Mouse (Mus musculus) intestine, embryonic 16.5 days (tissue): ENCODE results near the gene Exoc3l. TPM values are rescaled to one million over a fixed set of nuclear protein-coding genes. Genes with fewer than 3 reads are reported as not detected.

Experiments
- ATAC-seq: fragments of 200-750 bp; cut with Nextera tagmentation; 2 replicates; pipeline ENCODE4 v1.8.0; 2017; ENCODE audit warnings: moderate TSS enrichment, moderate library complexity
- H3K27ac ChIP-seq: fragments of 300-500 bp; sonication (generic); 2 replicates; pipeline ENCODE4 v1.5.1; 2014; ENCODE audit warnings: mild to moderate bottlenecking, low read length
- H3K27me3 ChIP-seq: fragments of 300-500 bp; sonication (generic); replicated peaks from 2 replicates; pipeline ENCODE4 v1.6.1; 2014; ENCODE audit warnings: low read length, control low read depth, mixed read lengths; ENCODE audit not compliant: control insufficient read depth, insufficient read depth
- H3K36me3 ChIP-seq: fragments of 300-500 bp; sonication (generic); 2 replicates; pipeline ENCODE4 v1.6.1; 2014; ENCODE audit warnings: low read length, control low read depth; ENCODE audit not compliant: control insufficient read depth, insufficient read depth
- H3K4me1 ChIP-seq: fragments of 300-500 bp; sonication (generic); 2 replicates; pipeline ENCODE4 v1.6.1; 2014; ENCODE audit warnings: low read length, control low read depth, mixed read lengths; ENCODE audit not compliant: control insufficient read depth, insufficient read depth
- H3K4me2 ChIP-seq: fragments of 300-500 bp; sonication (generic); 2 replicates; pipeline ENCODE4 v1.6.1; 2014; ENCODE audit warnings: low read depth, low read length, control low read depth
- H3K4me3 ChIP-seq: fragments of 300-500 bp; sonication (generic); 2 replicates; pipeline ENCODE4 v1.5.1; 2014; ENCODE audit warnings: mild to moderate bottlenecking, low read length
- H3K9ac ChIP-seq: fragments of 300-500 bp; sonication (generic); 2 replicates; pipeline ENCODE4 v1.6.1; 2014; ENCODE audit warnings: low read depth, low read length
- H3K9me3 ChIP-seq: fragments of 300-500 bp; sonication (generic); 2 replicates; pipeline ENCODE4 v1.6.1; 2016; ENCODE audit warnings: low read length, control low read depth; ENCODE audit not compliant: control insufficient read depth
- WGBS: fragments of 180-500 bp; shearing (Covaris S2); extraction: QIAGEN DNeasy Blood & Tissue Kit; methylation state at CpG from one replicate; pipeline ENCODE4 v1.1.7; 2014; 5-methylcytosine and 5-hydroxymethylcytosine counted together
- polyA plus RNA-seq: library from polyadenylated mRNA; unstranded; fragments of >200 nt; fragmentation: Nextera tagmentation; extraction: Ambion mirVana; gene quantifications from 2 replicates; pipeline ENCODE4 v1.2.1, GENCODE M21; 2015

Exoc3l gene
- polyA plus RNA-seq, 1 experiment from 2014 or later: 7.4 TPM

GRCm38 (mm10) chr8:105264024-105264982, 31.6 kb downstream of the Exoc3l start, which contains the start of the genes Tradd and Fbxl8:
Tradd (minus strand) TSS chr8:105264609.
Fbxl8 (plus strand) TSS chr8:105264648.
- Histone ChIP-seq H3K4me2 (peak within 1 kb of the TSS; percentile 92), H3K4me1 (peaks cover 33% of the 10 kb centered on the region), H3K4me3 (peak within 1 kb of the TSS; percentile 71), H3K27ac (peak within 1 kb of the TSS; percentile 55), H3K9me3 (no peaks in the 10 kb centered on the region), H3K9ac (peak within 1 kb of the TSS; percentile 74), H3K36me3 (no peaks in the 10 kb centered on the region; the same call in 1 of the 2 replicates), H3K27me3 (peaks cover 33% of the 10 kb centered on the region)
- WGBS: 1% methylated on average over 53 of the region's 54 CpGs
- peak; percentile 85 for ATAC-seq

GRCm38 (mm10) chr8:105263244-105263912, 32.5 kb downstream of the Exoc3l start:
- H3K27ac ChIP-seq: no peak overlapping the region
- peaks cover 33% of the 10 kb centered on the region for H3K27me3 ChIP-seq
- H3K9ac ChIP-seq: 0 out of 2 replicates have a peak overlapping the region, but pooled peaks have one; percentile 74
- no peak for ATAC-seq
- H3K4me2 ChIP-seq: peak overlapping the region; percentile 92; the same call in 1 of the 2 replicates
- H3K4me3 ChIP-seq: peak overlapping the region; percentile 71
- no peaks in the 10 kb centered on the region for H3K9me3 ChIP-seq
- peaks cover 30% of the 10 kb centered on the region for H3K4me1 ChIP-seq
- H3K36me3 ChIP-seq: no peaks in the 10 kb centered on the region; the same call in 1 of the 2 replicates
- WGBS: 39% methylated on average over 16 of the region's 16 CpGs

GRCm38 (mm10) chr8:105261326-105261980, 34.4 kb downstream of the Exoc3l start:
- ATAC-seq: no peak
- Histone ChIP-seq H3K4me2 (no peak overlapping the region), H3K4me3 (no peak overlapping the region), H3K36me3 (no peaks in the 10 kb centered on the region; the same call in 1 of the 2 replicates), H3K9ac (no peak overlapping the region), H3K4me1 (peaks cover 28% of the 10 kb centered on the region), H3K9me3 (no peaks in the 10 kb centered on the region), H3K27me3 (peaks cover 14% of the 10 kb centered on the region), H3K27ac (no peak overlapping the region)
- whole genome bisulfite sequencing: 86% methylated on average over 12 of the region's 12 CpGs

- no peak overlapping the region for H3K27ac ChIP-seq
- H3K4me1 ChIP-seq: peaks cover 28% of the 10 kb centered on the region
- H3K9ac ChIP-seq: no peak overlapping the region
- no peak overlapping the region for H3K4me3 ChIP-seq
- ATAC-seq: no peak
- peaks cover 12% of the 10 kb centered on the region for H3K27me3 ChIP-seq
- no peaks in the 10 kb centered on the region for H3K9me3 ChIP-seq
- no peak overlapping the region for H3K4me2 ChIP-seq
- WGBS: 74% methylated on average over 7 of the region's 7 CpGs
- no peaks in the 10 kb centered on the region; the same call in 1 of the 2 replicates for H3K36me3 ChIP-seq
These were observed 35.4 kb downstream of the Exoc3l start for GRCm38 (mm10) chr8:105260371-105261099.

GRCm38 (mm10) chr8:105259721-105260320, 36.1 kb downstream of the Exoc3l start:
- peak; percentile 36; the same call in 1 of the 2 replicates for ATAC-seq
- no peak overlapping the region for H3K27ac ChIP-seq
- peak overlapping the region; percentile 77 for H3K4me2 ChIP-seq
- H3K4me3 ChIP-seq: peak overlapping the region; percentile 45
- H3K9ac ChIP-seq: peak overlapping the region; percentile 53
- H3K4me1 ChIP-seq: peaks cover 30% of the 10 kb centered on the region
- H3K27me3 ChIP-seq: peaks cover 12% of the 10 kb centered on the region
- no peaks in the 10 kb centered on the region for H3K9me3 ChIP-seq
- no peaks in the 10 kb centered on the region; the same call in 1 of the 2 replicates for H3K36me3 ChIP-seq
- 5% methylated on average over 30 of the region's 30 CpGs for WGBS

GRCm38 (mm10) chr8:105258911-105259720, 36.8 kb downstream of the Exoc3l start:
- peaks cover 12% of the 10 kb centered on the region for H3K27me3 ChIP-seq
- no peaks in the 10 kb centered on the region for H3K9me3 ChIP-seq
- H3K4me3 ChIP-seq: peak overlapping the region; percentile 45
- WGBS: 12% methylated on average over 55 of the region's 55 CpGs
- H3K27ac ChIP-seq: no peak overlapping the region
- peaks cover 31% of the 10 kb centered on the region for H3K4me1 ChIP-seq
- peak overlapping the region; percentile 77 for H3K4me2 ChIP-seq
- peak; percentile 11; the same call in 1 of the 2 replicates for ATAC-seq
- H3K36me3 ChIP-seq: no peaks in the 10 kb centered on the region; the same call in 1 of the 2 replicates
- H3K9ac ChIP-seq: peak overlapping the region; percentile 53

- Histone ChIP-seq H3K9me3 (no peaks in the 10 kb centered on the region), H3K27ac (no peak overlapping the region), H3K4me3 (no peak overlapping the region), H3K36me3 (no peaks in the 10 kb centered on the region; the same call in 1 of the 2 replicates), H3K27me3 (peaks cover 12% of the 10 kb centered on the region), H3K9ac (no peak overlapping the region), H3K4me2 (no peak overlapping the region), H3K4me1 (peaks cover 30% of the 10 kb centered on the region)
- ATAC-seq: no peak
- 77% methylated on average over 7 of the region's 7 CpGs for WGBS
These were observed 38.4 kb downstream of the Exoc3l start for GRCm38 (mm10) chr8:105257318-105258114.
